Mouse (Mus musculus) ES-E14 (cell line): ENCODE results near the gene Vmn1r189. TPM values are rescaled to one million over a fixed set of nuclear protein-coding genes. Genes with fewer than 3 reads are reported as not detected.
"Not testable (repeated sequence)": the region's sequence is repeated elsewhere in the genome, so short reads cannot be mapped to it uniquely, and the experiment has no call there.

Experiments used
- DNase-seq: peaks from one replicate; pipeline ENCODE4 v3.0.0-alpha.2; 2013; ENCODE audit warnings: low read depth, low spot score
- H3K27ac ChIP-seq: 2 replicates; pipeline ENCODE4 v1.5.1; 2012; ENCODE audit warnings: low read depth, mild to moderate bottlenecking, low read length, moderate library complexity, mixed read lengths; ENCODE audit not compliant: poor library complexity, insufficient read depth, severe bottlenecking
- H3K36me3 ChIP-seq: 2 replicates; pipeline ENCODE4 v1.6.1; 2012; ENCODE audit warnings: mild to moderate bottlenecking, low read length, moderate library complexity, mixed read lengths; ENCODE audit not compliant: control insufficient read depth, poor library complexity, insufficient read depth, severe bottlenecking
- H3K4me1 ChIP-seq, 2 experiments: fragments of 150-350 bp in 1 of 2; sonication (generic) in 1 of 2; 2 replicates each; pipeline ENCODE4 v1.6.1; 2012; ENCODE audit warnings: low read length in 2 of 2, mild to moderate bottlenecking in 1 of 2, mixed read lengths in 1 of 2; ENCODE audit not compliant: control insufficient read depth in 2 of 2, insufficient read depth in 2 of 2, poor library complexity in 1 of 2
- H3K4me3 ChIP-seq, 2 experiments: fragments of 150-350 bp in 1 of 2; sonication (generic) in 1 of 2; 2 replicates each; pipeline ENCODE4 v1.5.1; 2012; ENCODE audit warnings: low read length in 2 of 2, low read depth in 1 of 2, mild to moderate bottlenecking in 1 of 2, mixed read lengths in 1 of 2; ENCODE audit not compliant: insufficient read depth in 1 of 2, poor library complexity in 1 of 2, severe bottlenecking in 1 of 2
- H3K9ac ChIP-seq: 2 replicates; pipeline ENCODE4 v1.6.1; 2012; ENCODE audit warnings: low read depth, mild to moderate bottlenecking, low read length, mixed read lengths; ENCODE audit not compliant: poor library complexity, insufficient read depth, severe bottlenecking
- H3K9me3 ChIP-seq: fragments of 150-350 bp; sonication (generic); 2 replicates; pipeline ENCODE4 v1.6.1; 2012; ENCODE audit warnings: low read depth, mild to moderate bottlenecking, low read length; ENCODE audit not compliant: control insufficient read depth, insufficient read depth
- CHD2 ChIP-seq: IDR thresholded peaks from 2 replicates; pipeline ENCODE4 v1.6.1; 2014; ENCODE audit warnings: mild to moderate bottlenecking, low read depth, low read length, inconsistent platforms
- HCFC1 ChIP-seq: IDR thresholded peaks from 2 replicates; pipeline ENCODE4 v1.6.1; 2012; ENCODE audit warnings: low read length, inconsistent platforms, borderline replicate concordance; ENCODE audit not compliant: insufficient read depth
- MAFK ChIP-seq: IDR thresholded peaks from 2 replicates; pipeline ENCODE4 v1.6.1; 2014; ENCODE audit warnings: mild to moderate bottlenecking, low read depth, low read length, inconsistent platforms; ENCODE audit not compliant: insufficient read depth
- ZC3H11A ChIP-seq: IDR thresholded peaks from 2 replicates; pipeline ENCODE4 v1.6.1; 2012; ENCODE audit warnings: low read depth, mild to moderate bottlenecking, inconsistent platforms, low read length, borderline replicate concordance
- ZNF384 ChIP-seq: IDR thresholded peaks from 2 replicates; pipeline ENCODE4 v1.6.1; 2012; ENCODE audit warnings: low read depth, low read length, inconsistent platforms
- in situ Hi-C, 2 experiments: fragments of 600-800 bp; cut with MboI; formaldehyde crosslinking; loops; one replicate each; pipeline ENCODE4 v1.15.1; 2025; ENCODE audit warnings: low sequenced_read_pairs in 2 of 2, inconsistent platforms in 1 of 2; ENCODE audit not compliant: unreplicated experiment in 2 of 2
- total RNA-seq: library from RNA; depleted of rRNA; stranded (reverse); fragments of 300-350 nt; gene quantifications from 2 replicates; pipeline ENCODE4 v1.2.3, GENCODE M21; 2012; rRNA removed

Gene Vmn1r189
- not detected in 2 replicates for total RNA-seq

- H3K4me1 ChIP-seq, DNase-seq, in situ Hi-C loops, H3K9me3 ChIP-seq, H3K27ac ChIP-seq, H3K9ac ChIP-seq, H3K4me3 ChIP-seq, H3K36me3 ChIP-seq: not testable (repeated sequence)
Observed at GRCm38 (mm10) chr13:22105724-22106123, at the start of gene Vmn1r189. Gene Vmn1r189 (minus strand): TSS chr13:22105824.

GRCm38 (mm10) chr13:22136495-22137293, 31.1 kb upstream of the Vmn1r189 start:
- H3K4me1 ChIP-seq, H3K27ac ChIP-seq, H3K4me3 ChIP-seq, DNase-seq, H3K9ac ChIP-seq, in situ Hi-C loops, H3K36me3 ChIP-seq, H3K9me3 ChIP-seq: not testable (repeated sequence)

GRCm38 (mm10) chr13:22084140-22084539, 21.5 kb downstream of the Vmn1r189 start, which contains the start of gene Vmn1r188:
Gene Vmn1r188 (plus strand): TSS chr13:22084440.
- H3K9ac ChIP-seq, H3K36me3 ChIP-seq, H3K4me1 ChIP-seq, DNase-seq, H3K27ac ChIP-seq, H3K9me3 ChIP-seq, H3K4me3 ChIP-seq: not testable (repeated sequence)
- in situ Hi-C loops: loop anchor here (25.0 kb wide), 1 partner anchor 1153 kb away; the partner anchor contains the start of genes Vmn1r222 (in 2 of the 2) and Vmn1r223 (in 2 of the 2)

- Histone ChIP-seq H3K9ac (no peak overlapping the region), H3K4me1 (no peaks in the 10 kb centered on the region), H3K27ac (no peak overlapping the region), H3K4me3 (no peak overlapping the region), H3K36me3 (no peaks in the 10 kb centered on the region), H3K9me3 (no peaks in the 10 kb centered on the region)
- in situ Hi-C loops: no loop called here
- DNase-seq: no peak
- TF ChIP-seq HCFC1: no peak
- no peak for TF ChIP-seq ZNF384
- TF ChIP-seq ZC3H11A: no peak
- no peak for TF ChIP-seq MAFK
- no peak for TF ChIP-seq CHD2
Observed at GRCm38 (mm10) chr13:22063468-22063867, 42.2 kb downstream of the Vmn1r189 start.

- Histone ChIP-seq H3K9me3 (no peaks in the 10 kb centered on the region), H3K4me3 (no peak overlapping the region), H3K27ac (no peak overlapping the region), H3K4me1 (no peaks in the 10 kb centered on the region), H3K9ac (no peak overlapping the region), H3K36me3 (no peaks in the 10 kb centered on the region)
- DNase-seq: no peak
- in situ Hi-C loops: no loop called here
- TF ChIP-seq CHD2: no peak
- TF ChIP-seq MAFK: no peak
- TF ChIP-seq ZNF384: no peak
- no peak for TF ChIP-seq HCFC1
- TF ChIP-seq ZC3H11A: no peak
Observed at GRCm38 (mm10) chr13:22061422-22061821, 44.2 kb downstream of the Vmn1r189 start.
